Mouse (Mus musculus) ovary, postnatal 36 days (tissue): ENCODE results near the gene Mrm3.
"Not testable (repeated sequence)": the region's sequence is repeated elsewhere in the genome, so short reads cannot be mapped to it uniquely, and the experiment has no call there.

Source experiments
- DNase-seq: peaks from one replicate; pipeline ENCODE4 v3.0.0; 2022; ENCODE audit warnings: low spot score, mixed read lengths

The Mrm3 gene

GRCm38 (mm10) chr11:76242901-76243810 is at the start of gene Mrm3, which contains the start of gene Glod4:
Gene Mrm3 (plus strand): TSS chr11:76243715.
Gene Glod4 (minus strand): TSS chr11:76243725.
- DNase-seq = peak; percentile 91

- DNase-seq = no peak
These were observed 47.1 kb upstream of the Mrm3 start for GRCm38 (mm10) chr11:76196275-76196976.

GRCm38 (mm10) chr11:76196977-76197469 is 46.5 kb upstream of the Mrm3 start:
- DNase-seq = no peak

DNA sequence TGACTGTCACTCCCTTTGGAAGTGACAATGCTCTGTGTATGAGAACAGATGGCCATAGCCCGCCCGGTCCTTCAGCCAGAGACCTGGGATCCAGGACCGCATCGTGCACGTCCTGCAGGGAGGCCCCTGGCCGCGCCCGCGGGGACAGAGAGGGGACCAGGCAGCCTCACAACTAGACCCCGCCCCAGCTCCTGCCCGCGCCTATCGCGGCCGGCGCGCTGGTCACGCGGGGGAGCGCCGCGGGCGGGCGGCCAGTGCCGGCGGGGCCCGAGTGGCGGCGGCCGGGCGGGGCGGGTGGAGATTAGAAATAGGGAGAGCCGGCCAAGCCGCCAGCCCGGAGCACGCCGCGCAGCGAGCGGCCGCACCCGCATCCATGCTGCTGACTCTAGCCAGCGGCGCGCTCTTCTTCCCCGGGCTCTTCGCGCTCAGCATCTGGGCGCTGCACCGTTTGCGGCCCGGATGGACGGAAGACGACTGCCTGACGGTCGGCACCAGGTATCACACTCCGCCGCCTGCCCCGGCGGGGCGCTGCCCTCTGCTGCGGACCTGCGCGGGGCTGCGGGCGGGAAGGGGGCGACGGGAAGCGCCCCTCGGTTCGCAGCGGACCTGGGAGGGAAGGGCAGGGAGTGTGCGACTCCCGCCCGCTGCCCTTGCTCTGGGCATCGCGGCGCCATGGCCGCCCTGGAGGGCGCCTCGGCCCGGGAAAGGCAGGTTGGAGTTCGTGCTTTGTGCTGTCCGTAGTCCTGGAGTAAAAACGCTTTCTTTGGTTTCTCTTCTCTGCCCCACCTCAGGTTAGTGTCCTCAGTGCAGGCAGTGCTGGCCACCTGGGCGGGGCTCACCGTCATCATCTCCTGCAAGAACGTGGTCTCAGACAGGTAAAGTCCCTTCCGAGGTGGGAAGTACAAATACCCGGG is 41.5 kb upstream of the Mrm3 start:
- DNase-seq = peak; percentile 90

DNA sequence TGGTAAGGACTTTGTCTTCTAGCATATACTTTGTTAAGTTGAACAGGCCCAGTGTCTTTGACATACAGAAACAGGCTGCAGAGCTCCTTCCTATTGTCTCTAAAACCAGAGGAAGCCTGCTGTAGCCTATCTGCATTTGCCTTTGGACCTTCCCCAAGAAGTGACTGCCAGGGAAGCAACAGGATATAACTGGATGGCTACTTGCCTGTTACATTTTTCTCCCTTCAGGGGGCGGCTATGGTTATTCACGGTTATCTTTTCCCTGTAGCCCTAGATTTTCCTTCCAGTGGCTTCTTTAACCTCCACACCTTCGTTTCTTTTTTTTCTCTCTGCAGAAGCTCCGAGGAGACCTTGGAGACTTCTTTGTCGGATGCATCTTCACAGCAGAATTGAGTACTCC is 36.7 kb upstream of the Mrm3 start:
- DNase-seq = no peak

- DNase-seq = no peak
These were observed 33.1 kb upstream of the Mrm3 start for GRCm38 (mm10) chr11:76210228-76210985.

DNA sequence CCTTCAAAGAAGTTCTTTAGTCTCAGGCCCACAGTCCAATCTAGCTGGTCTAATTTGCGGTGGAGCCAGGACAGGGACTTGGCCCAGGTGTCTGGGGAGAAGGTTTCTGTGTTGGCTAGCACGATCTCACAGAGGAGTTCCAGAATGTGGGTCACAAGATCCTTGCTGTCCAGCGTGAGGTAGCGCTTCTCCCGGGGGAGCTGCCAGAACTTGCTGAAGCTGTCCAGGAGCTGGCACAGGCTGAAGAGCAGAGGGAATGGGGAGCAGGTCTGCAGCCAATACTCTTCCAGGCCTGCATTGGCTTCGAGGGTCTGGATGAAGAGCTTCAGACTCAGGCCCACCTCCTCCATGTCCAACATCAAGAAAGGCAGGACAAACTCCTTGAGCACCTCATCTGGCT is 31.9 kb upstream of the Mrm3 start:
- not testable (repeated sequence) for DNase-seq

GRCm38 (mm10) chr11:76213841-76214240 is 29.7 kb upstream of the Mrm3 start:
- no peak for DNase-seq

- no peak for DNase-seq
These were observed 28.5 kb upstream of the Mrm3 start for GRCm38 (mm10) chr11:76215011-76215410.

DNA sequence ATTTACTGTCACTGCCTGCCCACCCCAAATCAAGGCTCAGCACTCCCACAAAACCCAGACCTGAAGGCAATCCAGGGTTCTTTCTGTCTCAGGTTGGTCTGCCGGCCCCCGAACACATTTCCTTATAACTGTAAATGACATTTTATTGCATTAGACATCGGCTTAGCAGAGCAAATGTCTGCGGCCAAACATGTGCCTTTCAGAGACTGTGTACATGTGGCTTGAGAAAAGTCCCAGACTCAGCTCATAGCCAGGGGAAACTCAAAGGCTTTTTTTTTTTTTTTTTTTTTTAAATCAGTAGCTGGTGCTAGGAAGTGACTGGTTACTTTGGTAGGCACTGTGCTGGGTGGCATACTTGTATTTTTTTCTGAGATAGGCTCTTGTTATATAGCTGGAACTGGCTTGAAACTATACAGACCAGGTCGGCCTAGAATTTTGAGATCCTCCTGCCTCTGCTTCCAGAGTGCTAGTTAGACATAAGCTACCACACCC is 27.4 kb upstream of the Mrm3 start:
- DNase-seq = no peak

DNA sequence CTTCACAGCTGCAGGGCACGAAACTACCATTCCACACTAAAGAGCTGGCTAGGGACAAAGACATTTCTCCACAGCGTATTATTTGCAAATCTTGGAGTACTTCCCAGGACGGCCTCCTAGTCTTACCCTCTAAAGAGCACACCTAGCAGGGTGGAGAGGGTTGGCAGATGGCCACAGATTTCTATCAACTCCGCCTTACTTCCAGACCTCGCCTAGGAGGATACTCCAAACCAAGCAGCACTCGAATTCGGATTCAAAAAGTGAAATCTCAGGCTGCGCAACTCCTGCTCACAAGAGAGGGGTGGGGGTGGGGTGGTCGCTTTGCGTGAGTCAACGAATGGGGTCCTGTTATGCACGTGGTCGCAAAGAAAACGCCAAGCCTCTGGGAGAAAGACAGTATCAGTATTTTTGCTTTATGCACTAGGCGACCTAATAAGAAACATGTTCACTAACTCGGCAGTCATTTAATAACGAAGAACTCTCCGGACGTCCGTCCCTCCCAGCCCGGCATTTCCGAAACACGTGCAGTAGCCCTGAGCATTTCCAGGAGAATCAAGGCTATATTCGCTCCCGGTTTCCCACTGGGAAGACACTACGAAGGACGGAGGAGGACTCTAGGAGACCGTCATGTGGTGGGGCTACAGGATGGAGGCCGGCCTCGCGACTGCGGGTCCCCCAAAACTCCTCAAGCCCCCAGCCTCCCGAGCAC is 26.7 kb upstream of the Mrm3 start:
- no peak for DNase-seq

GRCm38 (mm10) chr11:76217390-76217800 is 26.1 kb upstream of the Mrm3 start, which contains the start of the genes Dbil5 and Gemin4:
Gene Dbil5 (plus strand): TSS chr11:76217608.
Gene Gemin4 (minus strand): TSS chr11:76217664.
- DNase-seq = peak; percentile 96

DNA sequence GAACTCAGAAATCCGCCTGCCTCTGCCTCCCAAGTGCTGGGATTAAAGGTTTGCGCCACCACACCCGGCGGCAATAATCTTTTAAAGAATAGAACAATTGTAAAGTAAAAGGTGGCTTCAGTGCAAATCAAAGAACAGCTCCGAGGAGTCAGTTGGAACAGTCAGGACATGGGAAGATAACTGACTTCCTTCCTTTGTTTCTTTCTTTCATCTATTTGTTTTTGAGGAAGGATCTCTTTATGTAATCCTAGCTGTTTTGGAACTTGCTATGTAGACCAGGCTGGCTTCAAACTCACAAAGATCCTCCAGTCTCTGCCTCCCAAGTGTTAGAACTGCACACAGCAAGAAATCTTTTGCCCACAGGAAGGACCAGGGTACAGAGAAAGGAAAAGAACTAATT is 18.9 kb upstream of the Mrm3 start:
- DNase-seq = no peak

- DNase-seq = no peak
These were observed 18.5 kb upstream of the Mrm3 start for GRCm38 (mm10) chr11:76225051-76225450.

GRCm38 (mm10) chr11:76236136-76236535 is 7.4 kb upstream of the Mrm3 start:
- no peak for DNase-seq

GRCm38 (mm10) chr11:76239750-76240149 is 3.8 kb upstream of the Mrm3 start:
- no peak for DNase-seq

GRCm38 (mm10) chr11:76243811-76244546 is 464 bp downstream of the Mrm3 start:
- no peak for DNase-seq

DNA sequence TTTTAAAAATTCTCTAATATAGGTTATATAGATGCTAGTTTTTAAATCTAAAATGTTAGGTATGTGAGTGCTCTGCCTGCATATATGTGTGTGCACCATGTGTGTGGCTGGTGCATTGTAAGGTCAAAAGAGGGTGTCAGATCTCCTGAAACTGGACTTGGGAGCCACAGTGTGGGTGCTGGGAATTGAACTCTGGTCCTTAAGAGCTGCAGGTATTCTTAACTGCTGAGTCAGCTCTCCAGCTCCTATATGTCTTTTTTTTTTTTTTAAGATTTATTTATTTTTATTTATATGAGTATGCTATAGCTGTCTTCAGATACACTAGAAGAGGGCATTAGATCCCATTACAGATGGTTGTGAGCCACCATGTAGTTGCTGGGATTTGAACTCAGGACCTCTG is 2.9 kb downstream of the Mrm3 start:
- no peak for DNase-seq

GRCm38 (mm10) chr11:76247239-76247638 is 3.7 kb downstream of the Mrm3 start:
- DNase-seq = no peak
